Mouse (Mus musculus) ES-E14 (cell line): ENCODE results near the gene Gpr152. TPM values are rescaled to one million over a fixed set of nuclear protein-coding genes. Genes with fewer than 3 reads are reported as not detected.

Experiments
- DNase-seq: peaks from one replicate; pipeline ENCODE4 v3.0.0-alpha.2; 2013; ENCODE audit warnings: low read depth, low spot score
- H3K27ac ChIP-seq: 2 replicates; pipeline ENCODE4 v1.5.1; 2012; ENCODE audit warnings: low read depth, mild to moderate bottlenecking, low read length, moderate library complexity, mixed read lengths; ENCODE audit not compliant: poor library complexity, insufficient read depth, severe bottlenecking
- H3K36me3 ChIP-seq: 2 replicates; pipeline ENCODE4 v1.6.1; 2012; ENCODE audit warnings: mild to moderate bottlenecking, low read length, moderate library complexity, mixed read lengths; ENCODE audit not compliant: control insufficient read depth, poor library complexity, insufficient read depth, severe bottlenecking
- H3K4me1 ChIP-seq, 2 experiments: fragments of 150-350 bp in 1 of 2; sonication (generic) in 1 of 2; 2 replicates each; pipeline ENCODE4 v1.6.1; 2012; ENCODE audit warnings: low read length in 2 of 2, mild to moderate bottlenecking in 1 of 2, mixed read lengths in 1 of 2; ENCODE audit not compliant: control insufficient read depth in 2 of 2, insufficient read depth in 2 of 2, poor library complexity in 1 of 2
- H3K4me3 ChIP-seq, 2 experiments: fragments of 150-350 bp in 1 of 2; sonication (generic) in 1 of 2; 2 replicates each; pipeline ENCODE4 v1.5.1; 2012; ENCODE audit warnings: low read length in 2 of 2, low read depth in 1 of 2, mild to moderate bottlenecking in 1 of 2, mixed read lengths in 1 of 2; ENCODE audit not compliant: insufficient read depth in 1 of 2, poor library complexity in 1 of 2, severe bottlenecking in 1 of 2
- H3K9ac ChIP-seq: 2 replicates; pipeline ENCODE4 v1.6.1; 2012; ENCODE audit warnings: low read depth, mild to moderate bottlenecking, low read length, mixed read lengths; ENCODE audit not compliant: poor library complexity, insufficient read depth, severe bottlenecking
- H3K9me3 ChIP-seq: fragments of 150-350 bp; sonication (generic); 2 replicates; pipeline ENCODE4 v1.6.1; 2012; ENCODE audit warnings: low read depth, mild to moderate bottlenecking, low read length; ENCODE audit not compliant: control insufficient read depth, insufficient read depth
- CHD2 ChIP-seq: IDR thresholded peaks from 2 replicates; pipeline ENCODE4 v1.6.1; 2014; ENCODE audit warnings: mild to moderate bottlenecking, low read depth, low read length, inconsistent platforms
- HCFC1 ChIP-seq: IDR thresholded peaks from 2 replicates; pipeline ENCODE4 v1.6.1; 2012; ENCODE audit warnings: low read length, inconsistent platforms, borderline replicate concordance; ENCODE audit not compliant: insufficient read depth
- MAFK ChIP-seq: IDR thresholded peaks from 2 replicates; pipeline ENCODE4 v1.6.1; 2014; ENCODE audit warnings: mild to moderate bottlenecking, low read depth, low read length, inconsistent platforms; ENCODE audit not compliant: insufficient read depth
- ZC3H11A ChIP-seq: IDR thresholded peaks from 2 replicates; pipeline ENCODE4 v1.6.1; 2012; ENCODE audit warnings: low read depth, mild to moderate bottlenecking, inconsistent platforms, low read length, borderline replicate concordance
- ZNF384 ChIP-seq: IDR thresholded peaks from 2 replicates; pipeline ENCODE4 v1.6.1; 2012; ENCODE audit warnings: low read depth, low read length, inconsistent platforms
- in situ Hi-C, 2 experiments: fragments of 600-800 bp; cut with MboI; formaldehyde crosslinking; loops; one replicate each; pipeline ENCODE4 v1.15.1; 2025; ENCODE audit warnings: low sequenced_read_pairs in 2 of 2, inconsistent platforms in 1 of 2; ENCODE audit not compliant: unreplicated experiment in 2 of 2
- total RNA-seq: library from RNA; depleted of rRNA; stranded (reverse); fragments of 300-350 nt; gene quantifications from 2 replicates; pipeline ENCODE4 v1.2.3, GENCODE M21; 2012

Gene Gpr152
- total RNA-seq, 1 experiment: 0.13 TPM

GRCm38 (mm10) chr19:4103792-4104191 is 35.8 kb upstream of the Gpr152 start:
- Histone ChIP-seq H3K9ac (no peak overlapping the region), H3K4me1 (peaks cover 0 to 8% of the 10 kb centered on the region in 2 experiments; a peak in 3 of 4 replicates), H3K4me3 (no peak overlapping the region), H3K27ac (no peak overlapping the region), H3K36me3 (no peaks in the 10 kb centered on the region), H3K9me3 (no peaks in the 10 kb centered on the region)
- no peak for DNase-seq
- in situ Hi-C loops: no loop called here
- TF ChIP-seq HCFC1 (no peak), ZNF384 (no peak), CHD2 (no peak), ZC3H11A (no peak), MAFK (no peak)

- Histone ChIP-seq H3K36me3 (no peaks in the 10 kb centered on the region), H3K9me3 (no peaks in the 10 kb centered on the region), H3K27ac (no peak overlapping the region), H3K4me1 (peaks cover 0 to 2% of the 10 kb centered on the region in 2 experiments; a peak in 1 of 4 replicates), H3K4me3 (no peak overlapping the region), H3K9ac (no peak overlapping the region)
- TF ChIP-seq CHD2: no peak
- no peak for TF ChIP-seq HCFC1
- no peak for TF ChIP-seq ZC3H11A
- no peak for TF ChIP-seq ZNF384
- no peak for TF ChIP-seq MAFK
- in situ Hi-C loops: no loop called here
- no peak for DNase-seq
Observed at GRCm38 (mm10) chr19:4104675-4105194, 34.9 kb upstream of the Gpr152 start.

GRCm38 (mm10) chr19:4106654-4107053 is 32.9 kb upstream of the Gpr152 start:
- no peak overlapping the region for H3K27ac ChIP-seq
- no peak for DNase-seq
- no peaks in the 10 kb centered on the region for H3K36me3 ChIP-seq
- TF ChIP-seq HCFC1: no peak
- no peak for TF ChIP-seq ZNF384
- TF ChIP-seq ZC3H11A: no peak
- no peak for TF ChIP-seq CHD2
- TF ChIP-seq MAFK: no peak
- in situ Hi-C loops: no loop called here
- H3K4me3 ChIP-seq: no peak overlapping the region
- no peaks in the 10 kb centered on the region for H3K9me3 ChIP-seq
- H3K4me1 ChIP-seq: peaks cover 0 to 2% of the 10 kb centered on the region in 2 experiments; a peak in 1 of 4 replicates
- H3K9ac ChIP-seq: no peak overlapping the region

GRCm38 (mm10) chr19:4108535-4108934 is 31.1 kb upstream of the Gpr152 start:
- Histone ChIP-seq H3K9ac (no peak overlapping the region), H3K27ac (no peak overlapping the region), H3K4me3 (no peak overlapping the region), H3K9me3 (no peaks in the 10 kb centered on the region), H3K36me3 (peaks cover 2% of the 10 kb centered on the region; the same call in 1 of the 2 replicates), H3K4me1 (peaks cover 0 to 2% of the 10 kb centered on the region in 2 experiments; a peak in 1 of 4 replicates)
- in situ Hi-C loops: no loop called here
- DNase-seq: no peak
- TF ChIP-seq HCFC1 (no peak), ZC3H11A (no peak), CHD2 (no peak), MAFK (no peak), ZNF384 (no peak)
